Mouse (Mus musculus) olfactory bulb, adult 2 months (tissue): Measurements from ENCODE around the gene Gm20843. TPM values are rescaled to one million over a fixed set of nuclear protein-coding genes. Genes with fewer than 3 reads are reported as not detected.
"Not testable (repeated sequence)": the region's sequence is repeated elsewhere in the genome, so short reads cannot be mapped to it uniquely, and the experiment has no call there.

ENCODE experiments used
- H3K27ac ChIP-seq: fragments of 200-500 bp; 2 replicates; pipeline ENCODE4 v1.5.1; 2012; ENCODE audit warnings: low read depth, low read length; ENCODE audit not compliant: insufficient read depth
- H3K4me1 ChIP-seq: fragments of 200-500 bp; 2 replicates; pipeline ENCODE4 v1.6.1; 2012; ENCODE audit warnings: low read length; ENCODE audit not compliant: control insufficient read depth, insufficient read depth
- H3K4me3 ChIP-seq: fragments of 200-500 bp; 2 replicates; pipeline ENCODE4 v1.5.1; 2012; ENCODE audit warnings: mild to moderate bottlenecking, low read depth, low read length, moderate library complexity; ENCODE audit not compliant: insufficient read depth
- WGBS: fragments of 180-500 bp; shearing (Covaris S2); methylation state at CpG from one replicate; pipeline ENCODE4 v1.1.7; 2018; 5-methylcytosine and 5-hydroxymethylcytosine counted together
- polyA plus RNA-seq: library from polyadenylated mRNA; stranded (reverse); fragments of >200 nt; gene quantifications from 2 replicates; pipeline ENCODE4 v1.2.4, GENCODE M21; 2012; ENCODE audit warnings: low replicate concordance; ENCODE audit not compliant: missing spikeins, insufficient read depth, insufficient read length

Gene Gm20843
- polyA plus RNA-seq: not detected in 2 replicates

GRCm38 (mm10) chrY:72247018-72247417 is at the start of gene Gm20843:
Gm20843 (minus strand) TSS chrY:72247118.
- WGBS: no CpG with 5 or more reads among the region's 6 CpGs
- H3K4me1 ChIP-seq, H3K27ac ChIP-seq, H3K4me3 ChIP-seq: not testable (repeated sequence)
